ENCODE assay signal across 8 mouse cellular contexts in the genomic region with DNA sequence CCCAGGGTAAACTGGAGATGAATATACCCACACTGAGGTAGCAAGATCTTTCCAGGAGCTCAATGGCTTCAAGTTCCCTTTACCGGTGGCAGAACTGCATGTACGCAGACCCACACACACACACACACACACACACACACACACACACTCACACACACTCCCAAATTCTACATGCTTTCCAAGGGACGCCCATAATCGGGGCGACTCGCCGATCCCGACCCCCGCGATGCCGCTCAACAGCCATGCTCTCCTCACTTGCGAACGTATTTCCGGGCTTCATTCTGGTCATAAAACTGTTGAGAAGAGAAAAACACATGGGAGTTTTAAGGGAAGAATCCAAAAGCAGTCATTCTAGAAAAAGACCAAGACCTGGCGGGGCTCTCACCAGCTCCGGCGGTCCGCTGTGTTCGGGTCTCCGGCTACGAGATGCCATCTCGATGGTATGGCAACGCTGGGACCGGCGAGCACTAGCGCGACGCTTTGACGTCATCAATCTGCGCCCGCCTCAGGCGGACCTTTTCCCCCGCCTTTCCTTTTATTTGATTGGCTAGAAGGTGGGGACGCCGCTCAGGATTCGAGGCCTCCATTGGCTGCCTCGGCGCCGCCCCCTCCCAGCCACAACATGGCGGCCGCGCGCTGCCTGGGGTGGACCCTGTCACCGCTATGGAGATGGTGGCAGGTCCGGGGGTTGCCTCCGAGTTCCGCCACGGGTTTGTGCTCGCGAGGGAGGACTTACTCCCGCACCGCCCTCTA. TPM values are rescaled to one million over a fixed set of nuclear protein-coding genes. Genes with fewer than 3 reads are reported as not detected.
DNase-seq lines count a peak whose midpoint lies in the region; ATAC-seq and TF ChIP-seq lines count a peak whose summit lies in the region.

TSS of gene Dnajc30 (plus strand) at position 574 of the 753 bp plus-strand sequence.

- peaks cover 45% of the 10 kb centered on the region for H3K4me1 ChIP-seq in G1E (ENCODE audit: insufficient read depth, low read depth, low read length)
- peaks cover 19% of the 10 kb centered on the region for H3K4me1 ChIP-seq in forebrain, embryonic 16.5 days (replicated peaks; ENCODE audit: control insufficient read depth, insufficient read depth, low read length)
- 0 out of 2 replicates have a peak, but pooled peaks cover 8% of the 10 kb centered on the region for H3K4me1 ChIP-seq in lung, embryonic 14.5 days (ENCODE audit: insufficient read depth)
- H3K4me1 ChIP-seq in olfactory bulb, adult 2 months (ENCODE audit: control insufficient read depth, insufficient read depth, low read length) = no peaks in the 10 kb centered on the region
- H3K4me1 ChIP-seq in thymus, adult 2 months (replicated peaks; ENCODE audit: control insufficient read depth, insufficient read depth, low read length) = peaks cover 9% of the 10 kb centered on the region; the same call in 1 of the 2 replicates

- peak within 1 kb of the TSS; percentile 99 for H3K4me3 ChIP-seq in G1E (ENCODE audit: low read depth, low read length)
- peak within 1 kb of the TSS; percentile 61 for H3K4me3 ChIP-seq in forebrain, embryonic 16.5 days (replicated peaks; ENCODE audit: low read length)
- H3K4me3 ChIP-seq in layer of hippocampus, adult 2 months = peak within 1 kb of the TSS; percentile 99
- peak within 1 kb of the TSS; percentile 97 for H3K4me3 ChIP-seq in lung, embryonic 14.5 days (ENCODE audit: low read depth, low read length)
- peak within 1 kb of the TSS; percentile 70 for H3K4me3 ChIP-seq in olfactory bulb, adult 2 months (ENCODE audit: insufficient read depth, low read depth, low read length)
- peak within 1 kb of the TSS; percentile 81 for H3K4me3 ChIP-seq in thymus, adult 2 months (ENCODE audit: control insufficient read depth, insufficient read depth, low read length)

- no peak for TF ChIP-seq CTCF in G1E (IDR thresholded peaks at IDR 0.05; ENCODE audit: low read depth, low read length)
- TF ChIP-seq CTCF in layer of hippocampus, adult 2 months (conservative IDR thresholded peaks at IDR 0.05) = no peak
- TF ChIP-seq CTCF in lung, embryonic 14.5 days (IDR thresholded peaks at IDR 0.05; ENCODE audit: low read depth) = no peak
- TF ChIP-seq CTCF in olfactory bulb, adult 2 months (IDR thresholded peaks at IDR 0.05; ENCODE audit: insufficient read depth, low read depth, low read length) = no peak
- TF ChIP-seq CTCF in thymus, adult 2 months (IDR thresholded peaks at IDR 0.05; ENCODE audit: borderline replicate concordance, control insufficient read depth, extremely low read depth, insufficient read depth, low read length, poor library complexity) = no peak

- DNase-seq in G1E (ENCODE audit: low spot score) = peak; percentile 99
- DNase-seq in cerebellum, adult 18-20 months = peak; percentile 96 to 98
- peak; percentile 95 to 97 for DNase-seq in heart, postnatal 36 days
- peak; percentile 97 to 99 for DNase-seq in layer of hippocampus, adult 2 months (ENCODE audit: low spot score in 2 of 2)
- peak; percentile 100 for DNase-seq in lung, embryonic 14.5 days
- DNase-seq in thymus, adult 2 months = peak; percentile 95

- intact Hi-C loops in heart, postnatal 36 days (cut with DNase I) = loop anchor here (2.0 to 5.0 kb wide), 2 partner anchors 49 to 123 kb away; partner anchors contain the start of gene Baz1b

- no peaks in the 10 kb centered on the region for H3K27me3 ChIP-seq in G1E (ENCODE audit: insufficient read depth, low read length)
- no peaks in the 10 kb centered on the region for H3K27me3 ChIP-seq in forebrain, embryonic 16.5 days (replicated peaks; ENCODE audit: control insufficient read depth, insufficient read depth, low read length)
- no peaks in the 10 kb centered on the region for H3K27me3 ChIP-seq in lung, embryonic 14.5 days (ENCODE audit: insufficient read depth, low read length)
- H3K27me3 ChIP-seq in thymus, adult 2 months (ENCODE audit: control insufficient read depth, insufficient read depth, low read length) = no peaks in the 10 kb centered on the region

- WGBS in forebrain, embryonic 16.5 days = under 1% methylated on average over 52 of the region's 52 CpGs
- WGBS in lung, embryonic 14.5 days = under 1% methylated on average over 52 of the region's 52 CpGs
- under 1% methylated on average over 52 of the region's 52 CpGs for WGBS in olfactory bulb, adult 2 months
- WGBS in thymus, adult 2 months = under 1% methylated on average over 50 of the region's 52 CpGs

- H3K9me3 ChIP-seq in G1E (replicated peaks) = no peaks in the 10 kb centered on the region
- no peaks in the 10 kb centered on the region for H3K9me3 ChIP-seq in forebrain, embryonic 16.5 days (ENCODE audit: control insufficient read depth, low read length)
- no peaks in the 10 kb centered on the region for H3K9me3 ChIP-seq in lung, embryonic 14.5 days (ENCODE audit: low read depth, low read length)

- peak; percentile 78; the same call in 1 of the 2 replicates for TF ChIP-seq POLR2A in olfactory bulb, adult 2 months (IDR thresholded peaks at IDR 0.05; ENCODE audit: insufficient read depth, low read depth, low read length)
- peak; percentile 83 for TF ChIP-seq POLR2A in thymus, adult 2 months (IDR thresholded peaks at IDR 0.05; ENCODE audit: control insufficient read depth, extremely low read depth, insufficient read depth, low read length, poor library complexity)

- H3K4me2 ChIP-seq in forebrain, embryonic 16.5 days (ENCODE audit: low read length) = peak within 1 kb of the TSS; percentile 87
- H3K4me2 ChIP-seq in lung, embryonic 14.5 days = peak within 1 kb of the TSS; percentile 90

- H3K27ac ChIP-seq in forebrain, embryonic 16.5 days (ENCODE audit: low read length) = peak within 1 kb of the TSS; percentile 39; the same call in 1 of the 2 replicates
- peak within 1 kb of the TSS; percentile 88 for H3K27ac ChIP-seq in layer of hippocampus, adult 2 months
- no peak within 1 kb of the TSS; the same call in 1 of the 2 replicates for H3K27ac ChIP-seq in lung, embryonic 14.5 days (ENCODE audit: low read depth)
- H3K27ac ChIP-seq in olfactory bulb, adult 2 months (ENCODE audit: insufficient read depth, low read depth, low read length) = peak within 1 kb of the TSS; percentile 61
- H3K27ac ChIP-seq in thymus, adult 2 months (ENCODE audit: control insufficient read depth, insufficient read depth, low read length) = no peak within 1 kb of the TSS

- ATAC-seq in G1E (ENCODE audit: extremely low read depth, insufficient number of reproducible peaks, low FRiP score, poor library complexity, severe bottlenecking) = peak; percentile 93
- peak; percentile 98 for ATAC-seq in forebrain, embryonic 16.5 days
- peak; percentile 97 for ATAC-seq in lung, embryonic 14.5 days (ENCODE audit: insufficient read depth)

- H3K36me3 ChIP-seq in G1E (replicated peaks) = peaks cover 68% of the 10 kb centered on the region
- peaks cover 12% of the 10 kb centered on the region for H3K36me3 ChIP-seq in forebrain, embryonic 16.5 days (ENCODE audit: control insufficient read depth, insufficient read depth)
- peaks cover 35% of the 10 kb centered on the region for H3K36me3 ChIP-seq in lung, embryonic 14.5 days (ENCODE audit: insufficient read depth)
- H3K36me3 ChIP-seq in thymus, adult 2 months (ENCODE audit: control insufficient read depth, insufficient read depth, low read length) = peaks cover 9% of the 10 kb centered on the region

- peak within 1 kb of the TSS; percentile 65 for H3K9ac ChIP-seq in forebrain, embryonic 16.5 days (replicated peaks; ENCODE audit: low read depth, low read length)
- peak within 1 kb of the TSS; percentile 81 for H3K9ac ChIP-seq in lung, embryonic 14.5 days

RNA-seq across cellular contexts. Expression of gene Dnajc30, which starts in this region (rescaled TPM):
- total RNA-seq in G1E (2014; fragmentation: Nextera tagmentation) = 17.3 and 25.7 TPM in 2 replicates
- 8.0 and 8.7 TPM in 2 replicates for total RNA-seq in G1E (2017)
- polyA plus RNA-seq in G1E (2012) = 51.3 and 67.6 TPM in 2 replicates
- 35.2 and 40.4 TPM in 2 replicates for polyA plus RNA-seq in forebrain, embryonic 16.5 days (2015; fragmentation: Nextera tagmentation; extraction: Ambion mirVana)
- total RNA-seq in heart, postnatal 36 days (2021) = 10 to 100 TPM; 38.5 to 40.4 TPM
- total RNA-seq in layer of hippocampus, adult 2 months (2021) = 10 to 100 TPM; 39.1 to 43.1 TPM
- polyA plus RNA-seq in lung, embryonic 14.5 days (2014; fragmentation: Nextera tagmentation; extraction: Ambion mirVana) = 31.9 and 33.2 TPM in 2 replicates
- polyA plus RNA-seq in olfactory bulb, adult 2 months (2012; ENCODE audit: insufficient read depth, insufficient read length, low replicate concordance, missing spikeins) = not detected in 2 replicates
- 26.8 and 35.1 TPM in 2 replicates for polyA plus RNA-seq in thymus, adult 2 months (2012; rRNA removed)

Comparison
In these comparisons a context has a peak if more than half of its experiments do, and no peak if none do; other contexts are left out.
1. H3K27ac ChIP-seq: peak in forebrain, embryonic 16.5 days (single experiment), layer of hippocampus, adult 2 months (single experiment) and olfactory bulb, adult 2 months (single experiment); none in lung, embryonic 14.5 days (single experiment) and thymus, adult 2 months (single experiment).
2. Peak in every context shown above with its lines, with median percentiles within 50 percentile points of each other: ATAC-seq, DNase-seq and H3K4me3 ChIP-seq.